Mouse (Mus musculus): ENCODE results near the gene Myocos.

Myocos gene

DNA sequence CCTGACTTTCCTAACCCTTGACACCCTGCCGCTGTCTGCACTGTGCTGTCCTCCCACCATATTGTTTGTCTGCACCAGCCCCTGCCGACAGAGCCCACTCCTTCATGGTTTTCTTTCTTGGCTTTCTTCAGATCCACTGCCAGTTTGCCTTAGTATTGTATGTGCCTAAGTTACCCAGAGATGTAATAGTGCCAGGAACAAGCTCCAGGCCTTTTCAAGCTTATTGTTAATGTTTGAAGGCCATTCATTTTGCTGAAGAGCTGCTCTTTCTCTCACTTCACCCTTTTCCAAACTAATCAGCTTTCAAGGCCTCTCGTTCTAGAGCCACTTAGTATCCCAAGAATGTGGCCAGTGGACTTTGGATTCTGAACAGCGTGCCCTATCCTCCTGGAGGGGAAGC, 46.8 kb downstream of the Myocos start:
- DNase-seq: no peak

DNA sequence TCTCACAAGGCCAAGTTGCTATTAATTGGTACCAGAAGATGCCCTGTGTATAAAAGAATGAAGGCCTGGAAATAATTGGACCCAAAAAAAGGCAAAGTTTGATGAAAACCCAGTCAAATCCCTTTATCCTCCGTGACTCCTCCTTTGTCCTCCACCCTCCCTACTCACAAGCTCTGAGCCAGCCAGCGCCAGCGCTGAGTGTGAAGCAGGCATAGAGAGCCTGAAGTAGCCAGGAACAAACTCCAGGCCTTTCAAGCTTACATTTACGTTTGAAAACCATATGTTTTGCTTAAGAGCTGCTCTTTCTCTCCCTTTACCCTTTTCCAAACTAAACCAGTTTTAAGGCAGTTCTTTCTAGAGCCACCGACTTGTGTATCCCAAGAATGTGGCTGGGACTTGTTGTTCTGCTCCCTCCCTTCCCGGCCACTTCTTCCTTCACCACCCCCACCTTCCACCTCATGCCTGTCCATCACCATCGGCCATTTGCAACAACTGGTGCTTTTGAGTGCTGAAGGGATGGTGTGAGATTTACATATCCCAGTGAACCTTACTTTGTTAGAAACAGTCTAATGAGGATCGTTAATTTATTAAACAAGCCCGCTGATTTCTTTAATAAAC, 48.3 kb downstream of the Myocos start:
- no peak for DNase-seq

DNA sequence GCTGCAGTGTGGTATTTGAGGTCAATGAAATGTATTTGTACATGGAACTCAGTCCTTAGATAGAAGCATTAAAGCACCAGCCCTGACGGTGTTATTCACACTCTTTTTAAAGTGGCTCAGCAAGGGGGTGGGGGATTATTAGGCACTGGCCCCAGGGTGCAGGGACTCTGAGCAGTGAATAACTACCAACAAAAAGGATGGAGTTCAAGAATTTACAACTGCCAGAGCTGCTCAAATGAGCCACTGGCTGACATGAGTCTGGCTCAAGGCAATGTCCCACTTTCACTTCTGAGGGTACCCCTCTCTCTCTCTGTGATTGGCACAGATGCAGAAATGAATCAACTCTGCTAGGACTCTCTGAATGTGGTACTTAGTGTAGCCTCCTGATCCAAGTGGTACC, 49.9 kb downstream of the Myocos start:
- DNase-seq: no peak

DNA sequence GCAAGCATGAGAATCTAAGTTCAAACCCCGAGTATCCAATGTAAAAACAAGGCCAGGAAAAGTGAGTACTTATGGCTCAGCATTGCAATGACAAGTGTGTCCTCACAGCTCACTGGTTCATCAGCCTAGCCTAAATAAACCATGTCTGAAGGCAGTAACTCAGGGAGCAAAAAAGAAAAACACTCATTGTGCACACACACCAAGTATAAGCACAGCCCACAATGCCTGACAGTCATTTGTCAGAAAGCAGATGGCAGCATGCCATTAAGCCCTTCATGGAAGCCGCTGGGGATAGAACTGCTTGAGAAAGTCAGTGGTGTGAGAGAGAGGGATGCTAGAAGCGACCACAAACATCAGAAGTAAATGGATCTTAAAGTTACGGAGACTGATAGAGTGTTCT, 56.7 kb downstream of the Myocos start:
- DNase-seq: no peak

DNA sequence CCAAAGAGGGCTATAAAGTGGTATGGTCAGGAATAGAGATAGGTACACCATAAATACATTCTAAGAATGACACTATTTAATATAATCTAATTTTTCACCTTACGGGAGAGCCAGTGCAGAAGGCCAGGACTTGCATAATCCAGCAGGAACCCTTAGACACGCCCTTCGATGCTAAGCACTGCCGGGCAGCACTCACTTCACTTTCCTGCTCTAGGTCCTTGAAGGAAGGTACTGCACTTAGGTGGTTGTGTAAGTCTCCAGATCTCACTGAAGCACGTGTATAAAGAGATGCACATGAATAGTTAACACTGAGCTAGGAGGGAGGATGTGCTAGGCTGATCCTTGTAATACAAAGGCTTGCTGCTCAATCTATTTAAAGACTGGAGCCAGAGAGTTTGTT, 58.4 kb downstream of the Myocos start:
- DNase-seq: no peak

DNA sequence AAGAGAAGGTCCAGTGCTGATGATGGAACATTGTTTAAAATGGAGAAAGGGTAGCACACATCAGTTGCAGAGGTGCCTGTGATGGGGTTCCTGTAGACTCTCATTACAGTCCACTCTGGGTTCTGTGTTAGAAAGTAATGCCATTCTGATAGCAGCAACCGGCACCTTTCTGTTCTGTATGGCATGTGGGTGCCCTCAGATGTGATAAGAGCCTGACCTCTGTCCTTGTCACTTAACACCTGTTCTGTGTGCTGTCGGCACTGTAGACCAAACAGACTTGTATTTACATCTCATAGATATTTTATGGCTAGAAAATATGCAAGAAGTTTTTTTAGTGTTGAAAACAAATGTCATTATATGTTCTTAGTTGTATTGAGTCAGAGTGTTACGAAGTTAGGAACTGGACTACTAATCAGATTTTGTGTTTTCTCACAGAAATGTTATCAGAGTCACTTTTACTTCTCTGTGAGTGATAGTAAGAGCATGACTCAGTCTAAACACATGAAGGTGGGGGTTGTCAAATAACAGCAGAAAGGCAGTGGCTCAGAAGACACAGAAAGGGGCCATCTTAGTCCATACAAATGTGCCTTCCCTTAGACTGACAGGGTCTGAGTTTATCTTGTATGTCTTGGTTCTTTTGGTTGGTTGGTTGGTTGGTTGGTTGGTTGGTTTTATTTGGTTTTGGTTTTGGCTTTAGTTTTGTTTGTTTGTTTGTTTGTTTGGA, 60.5 kb downstream of the Myocos start:
- DNase-seq: no peak

Measured in thymus, postnatal 4 days (tissue).